Mouse (Mus musculus): ENCODE measurements at regions not wholly inside any gene's neighbourhood (a gene's known extent, or its start where the extent isn't known, plus 50 kb on each side); places are given as distances from the start of the nearest gene placed in this dataset.
A peak's percentile ranks its signal among the peaks of the same experiment; 100 is the strongest.

DNA sequence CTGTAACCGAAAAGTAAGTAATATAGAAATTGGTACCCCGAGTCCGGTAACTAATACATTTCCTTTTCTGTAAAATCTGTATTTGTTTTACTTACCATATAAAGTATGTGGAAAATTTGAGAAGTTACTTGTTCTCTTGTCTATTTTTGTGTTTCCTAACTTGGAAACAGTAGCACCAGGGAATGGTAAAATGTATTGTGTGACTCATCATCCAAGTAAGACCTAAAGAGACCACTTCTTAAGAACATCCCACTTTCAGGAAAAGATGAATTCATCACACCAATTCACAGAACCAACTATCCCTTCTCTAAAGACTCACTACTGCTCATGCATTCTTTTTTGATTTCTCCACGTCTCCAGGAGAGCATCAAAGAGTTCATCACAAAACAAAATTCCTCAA, 457.6 kb upstream of the Htr2a start:
- Histone ChIP-seq H3K27me3 (replicated peaks; ENCODE audit: control insufficient read depth, insufficient read depth, low read length) (no peaks in the 10 kb centered on the region), H3K27ac (replicated peaks; ENCODE audit: low read depth, low read length) (no peak overlapping the region), H3K4me1 (ENCODE audit: control insufficient read depth, insufficient read depth, low read length) (no peaks in the 10 kb centered on the region), H3K4me2 (ENCODE audit: low read depth, low read length) (no peak overlapping the region), H3K4me3 (ENCODE audit: low read depth, low read length) (no peak overlapping the region), H3K36me3 (ENCODE audit: control insufficient read depth, insufficient read depth, low read length) (no peaks in the 10 kb centered on the region), H3K9ac (ENCODE audit: low read depth, low read length) (no peak overlapping the region), H3K9me3 (ENCODE audit: control insufficient read depth, low read length) (no peaks in the 10 kb centered on the region)
- DNase-seq (ENCODE audit: low spot score) (no peak), ATAC-seq (ENCODE audit: low read depth) (no peak)
- WGBS, result 85% methylated on average over 4 of the region's 4 CpGs

DNA sequence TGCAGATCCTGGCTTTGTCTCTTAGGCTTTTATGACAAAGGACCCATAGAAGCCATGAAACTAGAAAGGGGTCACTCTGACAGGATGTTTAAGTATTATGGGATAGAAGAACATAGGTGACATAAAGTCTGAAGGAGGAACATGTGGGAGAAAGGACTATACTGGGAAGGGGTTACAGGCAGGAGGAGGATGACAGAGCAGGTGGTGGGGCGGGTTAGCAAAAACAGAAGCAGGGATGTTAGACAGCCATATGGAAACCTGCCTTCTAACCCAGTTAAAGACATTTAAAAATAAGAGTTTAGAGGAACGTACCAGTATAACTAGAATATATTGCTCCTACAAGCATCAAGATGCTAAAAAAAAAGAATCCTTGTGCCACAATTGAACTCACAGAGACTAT, 438.9 kb upstream of the Htr2a start:
- no peaks in the 10 kb centered on the region for H3K9me3 ChIP-seq (ENCODE audit: control insufficient read depth, low read length)

DNA sequence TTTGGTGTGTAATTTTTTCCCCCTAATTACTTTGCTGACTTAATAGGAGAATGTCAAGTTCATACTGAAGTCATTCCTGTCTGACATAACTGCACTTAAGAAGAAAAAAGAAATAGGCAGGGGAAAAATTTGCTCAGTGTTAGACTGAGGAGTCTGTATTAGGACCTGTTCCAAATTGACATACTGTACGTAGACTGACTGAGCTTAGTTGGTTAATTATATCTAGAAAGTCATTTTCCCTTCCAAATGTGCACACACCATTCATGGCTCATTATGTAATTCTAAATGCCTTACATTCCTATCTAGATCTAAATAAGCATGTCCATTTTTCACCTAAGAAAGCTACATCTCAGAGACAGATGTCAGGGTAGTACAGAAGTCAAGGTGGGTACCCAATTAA, 435.6 kb upstream of the Htr2a start:
- H3K9ac ChIP-seq (ENCODE audit: low read depth, low read length), result no peak overlapping the region
- DNase-seq (ENCODE audit: low spot score) (no peak), ATAC-seq (ENCODE audit: low read depth) (no peak)
- no peaks in the 10 kb centered on the region for H3K36me3 ChIP-seq (ENCODE audit: control insufficient read depth, insufficient read depth, low read length)
- H3K4me3 ChIP-seq (ENCODE audit: low read depth, low read length), result no peak overlapping the region
- WGBS, result 58% methylated on average over 1 of the region's 1 CpGs
- no peak overlapping the region for H3K27ac ChIP-seq (replicated peaks; ENCODE audit: low read depth, low read length)
- no peak overlapping the region for H3K4me2 ChIP-seq (ENCODE audit: low read depth, low read length)
- H3K4me1 ChIP-seq (ENCODE audit: control insufficient read depth, insufficient read depth, low read length), result no peaks in the 10 kb centered on the region
- H3K9me3 ChIP-seq (ENCODE audit: control insufficient read depth, low read length), result no peaks in the 10 kb centered on the region
- no peaks in the 10 kb centered on the region for H3K27me3 ChIP-seq (replicated peaks; ENCODE audit: control insufficient read depth, insufficient read depth, low read length)

More for the DNA sequence above, 438.9 kb upstream of the Htr2a start:
- Histone ChIP-seq H3K4me1 (ENCODE audit: control insufficient read depth, insufficient read depth, low read length) (no peaks in the 10 kb centered on the region), H3K36me3 (ENCODE audit: control insufficient read depth, insufficient read depth, low read length) (no peaks in the 10 kb centered on the region), H3K9ac (ENCODE audit: low read depth, low read length) (no peak overlapping the region), H3K4me2 (ENCODE audit: low read depth, low read length) (no peak overlapping the region), H3K4me3 (ENCODE audit: low read depth, low read length) (no peak overlapping the region), H3K27me3 (replicated peaks; ENCODE audit: control insufficient read depth, insufficient read depth, low read length) (no peaks in the 10 kb centered on the region), H3K27ac (replicated peaks; ENCODE audit: low read depth, low read length) (no peak overlapping the region)
- no peak for ATAC-seq (ENCODE audit: low read depth)
- 91% methylated on average over 2 of the region's 2 CpGs for WGBS
- no peak for DNase-seq (ENCODE audit: low spot score)

DNA sequence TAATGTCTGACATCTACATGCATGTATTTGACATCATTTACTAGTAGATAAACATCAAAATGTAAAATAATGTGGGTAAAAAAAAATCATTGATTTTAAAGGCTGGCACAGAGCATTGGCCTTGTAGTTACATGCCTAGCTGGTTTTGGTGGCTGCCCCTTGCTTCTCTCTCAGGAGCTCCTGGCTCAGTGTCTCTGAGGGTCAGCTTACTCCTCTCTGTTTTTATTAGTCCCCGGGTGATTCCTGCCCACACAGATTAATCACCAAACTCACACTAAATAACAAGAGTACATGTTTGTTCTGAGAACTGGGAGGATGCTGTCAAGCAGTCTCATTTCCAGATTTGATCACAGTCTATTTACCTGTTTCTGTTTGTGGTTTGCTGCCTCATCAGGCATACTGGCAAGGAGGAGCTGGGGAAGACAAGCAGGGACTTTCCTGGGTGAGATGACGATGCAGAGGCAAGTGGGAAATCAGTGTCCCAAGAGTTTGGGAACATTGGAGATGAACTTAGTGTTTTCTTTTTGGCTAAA, 422.7 kb upstream of the Htr2a start:
- Histone ChIP-seq H3K9me3 (ENCODE audit: control insufficient read depth, low read length) (no peaks in the 10 kb centered on the region), H3K4me3 (ENCODE audit: low read depth, low read length) (no peak overlapping the region), H3K4me1 (ENCODE audit: control insufficient read depth, insufficient read depth, low read length) (no peaks in the 10 kb centered on the region), H3K4me2 (ENCODE audit: low read depth, low read length) (no peak overlapping the region), H3K36me3 (ENCODE audit: control insufficient read depth, insufficient read depth, low read length) (no peaks in the 10 kb centered on the region), H3K27ac (replicated peaks; ENCODE audit: low read depth, low read length) (no peak overlapping the region), H3K9ac (ENCODE audit: low read depth, low read length) (no peak overlapping the region), H3K27me3 (replicated peaks; ENCODE audit: control insufficient read depth, insufficient read depth, low read length) (no peaks in the 10 kb centered on the region)
- ATAC-seq (ENCODE audit: low read depth) (no peak), DNase-seq (ENCODE audit: low spot score) (no peak)
- WGBS, result 71% methylated on average over 2 of the region's 2 CpGs

DNA sequence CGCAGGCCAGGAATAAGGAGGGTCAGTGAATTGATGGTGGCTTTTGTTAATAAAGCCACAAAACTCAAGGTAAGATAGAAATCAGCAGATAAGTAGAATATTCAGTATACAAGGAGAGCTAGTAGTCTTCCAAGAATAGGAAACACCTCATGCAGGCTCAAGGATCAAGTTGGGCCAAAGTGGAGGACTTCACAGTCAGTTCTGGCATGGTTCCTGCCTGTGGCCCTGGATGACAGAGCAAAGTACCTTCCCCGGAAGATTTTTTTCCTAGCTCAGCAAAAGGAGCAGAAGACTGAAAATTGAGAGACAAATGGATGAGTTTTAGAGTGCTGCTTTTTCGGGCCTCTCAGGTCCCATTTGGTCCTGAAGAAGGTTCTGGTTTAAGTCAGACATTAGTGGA, 420.9 kb upstream of the Htr2a start:
- 77% methylated on average over 3 of the region's 3 CpGs for WGBS
- H3K4me2 ChIP-seq (ENCODE audit: low read depth, low read length), result no peak overlapping the region
- no peaks in the 10 kb centered on the region for H3K36me3 ChIP-seq (ENCODE audit: control insufficient read depth, insufficient read depth, low read length)
- DNase-seq (ENCODE audit: low spot score), result no peak
- no peak overlapping the region for H3K27ac ChIP-seq (replicated peaks; ENCODE audit: low read depth, low read length)
- H3K4me3 ChIP-seq (ENCODE audit: low read depth, low read length), result no peak overlapping the region
- no peak overlapping the region for H3K9ac ChIP-seq (ENCODE audit: low read depth, low read length)
- no peaks in the 10 kb centered on the region for H3K4me1 ChIP-seq (ENCODE audit: control insufficient read depth, insufficient read depth, low read length)
- no peaks in the 10 kb centered on the region for H3K27me3 ChIP-seq (replicated peaks; ENCODE audit: control insufficient read depth, insufficient read depth, low read length)
- no peak for ATAC-seq (ENCODE audit: low read depth)
- H3K9me3 ChIP-seq (ENCODE audit: control insufficient read depth, low read length), result no peaks in the 10 kb centered on the region

DNA sequence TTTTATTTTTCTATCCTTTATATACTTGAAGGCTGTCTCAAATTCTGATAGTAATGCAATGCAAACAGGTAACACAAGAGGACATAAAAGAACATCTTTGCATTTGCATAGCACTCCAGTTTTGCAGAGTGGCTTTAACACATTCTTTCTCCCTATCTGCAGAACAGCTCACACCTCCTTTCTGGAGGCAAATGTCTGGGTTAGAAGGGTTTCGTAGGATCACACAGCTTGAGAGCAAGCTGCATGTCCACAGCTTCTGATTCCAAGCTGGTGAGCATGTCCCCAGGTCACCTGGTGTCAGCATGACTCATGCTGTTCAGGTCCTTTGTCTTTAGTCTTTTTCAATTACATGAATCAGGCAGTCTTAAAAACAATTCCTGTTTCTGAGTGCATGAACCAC, 418.5 kb upstream of the Htr2a start:
- Histone ChIP-seq H3K27me3 (replicated peaks; ENCODE audit: control insufficient read depth, insufficient read depth, low read length) (no peaks in the 10 kb centered on the region), H3K4me2 (ENCODE audit: low read depth, low read length) (no peak overlapping the region), H3K36me3 (ENCODE audit: control insufficient read depth, insufficient read depth, low read length) (no peaks in the 10 kb centered on the region), H3K9ac (ENCODE audit: low read depth, low read length) (no peak overlapping the region), H3K4me1 (ENCODE audit: control insufficient read depth, insufficient read depth, low read length) (no peaks in the 10 kb centered on the region), H3K27ac (replicated peaks; ENCODE audit: low read depth, low read length) (no peak overlapping the region), H3K4me3 (ENCODE audit: low read depth, low read length) (no peak overlapping the region), H3K9me3 (ENCODE audit: control insufficient read depth, low read length) (no peaks in the 10 kb centered on the region)
- DNase-seq (ENCODE audit: low spot score), result no peak
- no peak for ATAC-seq (ENCODE audit: low read depth)
- WGBS, result 74% methylated on average over 1 of the region's 1 CpGs

DNA sequence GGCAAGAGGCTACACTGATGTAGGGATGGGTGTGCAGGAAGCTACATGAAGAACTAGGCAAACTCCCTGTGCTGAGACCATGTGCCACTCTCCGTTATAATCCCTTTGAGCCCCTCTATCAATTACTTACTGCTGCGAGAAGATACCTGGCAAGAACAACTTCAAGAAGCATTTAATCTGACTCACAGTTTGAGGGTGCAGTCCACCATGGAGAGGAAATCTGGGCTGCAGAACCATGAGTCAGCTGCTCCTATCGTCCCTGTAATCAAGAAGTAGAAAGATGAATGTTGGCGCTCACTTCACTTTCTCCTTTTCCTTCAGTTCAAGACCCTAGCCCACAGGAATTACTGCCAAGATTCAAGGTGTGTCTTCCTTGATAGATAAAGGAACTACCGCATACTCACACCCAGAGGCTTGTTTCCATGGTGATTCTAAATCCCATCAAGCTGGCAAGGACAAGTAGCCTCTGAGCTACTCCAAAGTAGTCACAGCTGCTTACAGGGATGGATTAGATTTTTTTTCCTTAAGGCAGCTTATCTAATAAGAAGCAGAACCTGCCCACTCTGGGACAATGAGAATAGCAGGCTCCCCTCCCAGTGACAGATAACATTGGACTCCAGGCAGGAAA, 411.0 kb upstream of the Htr2a start:
- no peak for DNase-seq (ENCODE audit: low spot score)

DNA sequence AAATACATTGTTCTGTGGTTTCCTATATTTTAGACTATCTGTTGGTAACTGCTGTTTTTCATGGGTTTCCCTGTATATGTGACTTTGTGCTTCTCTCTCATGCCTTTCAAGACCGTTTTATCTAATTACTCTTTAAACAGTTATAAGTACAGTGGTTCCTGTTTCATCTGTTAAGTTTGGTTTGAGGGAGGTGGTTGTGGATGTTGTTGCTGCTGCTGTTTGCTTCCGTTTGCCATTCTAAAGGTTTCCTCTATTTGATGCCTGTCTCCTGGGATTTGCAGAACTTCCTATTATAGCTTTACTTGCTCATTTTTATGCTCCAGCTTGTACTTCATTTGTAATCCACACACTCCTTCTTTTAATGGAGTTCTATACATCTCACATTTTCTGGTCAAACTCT, 400.4 kb upstream of the Htr2a start:
- ATAC-seq (ENCODE audit: low read depth) (no peak), DNase-seq (ENCODE audit: low spot score) (no peak)
- 61% methylated on average over 2 of the region's 2 CpGs for WGBS

More for the DNA sequence above, 411.0 kb upstream of the Htr2a start:
- Histone ChIP-seq H3K27me3 (replicated peaks; ENCODE audit: control insufficient read depth, insufficient read depth, low read length) (no peaks in the 10 kb centered on the region), H3K4me2 (ENCODE audit: low read depth, low read length) (no peak overlapping the region), H3K9me3 (ENCODE audit: control insufficient read depth, low read length) (no peaks in the 10 kb centered on the region), H3K4me1 (ENCODE audit: control insufficient read depth, insufficient read depth, low read length) (no peaks in the 10 kb centered on the region), H3K36me3 (ENCODE audit: control insufficient read depth, insufficient read depth, low read length) (no peaks in the 10 kb centered on the region), H3K4me3 (ENCODE audit: low read depth, low read length) (no peak overlapping the region), H3K9ac (ENCODE audit: low read depth, low read length) (no peak overlapping the region), H3K27ac (replicated peaks; ENCODE audit: low read depth, low read length) (no peak overlapping the region)
- no peak for ATAC-seq (ENCODE audit: low read depth)
- WGBS, result 68% methylated on average over 5 of the region's 5 CpGs

DNA sequence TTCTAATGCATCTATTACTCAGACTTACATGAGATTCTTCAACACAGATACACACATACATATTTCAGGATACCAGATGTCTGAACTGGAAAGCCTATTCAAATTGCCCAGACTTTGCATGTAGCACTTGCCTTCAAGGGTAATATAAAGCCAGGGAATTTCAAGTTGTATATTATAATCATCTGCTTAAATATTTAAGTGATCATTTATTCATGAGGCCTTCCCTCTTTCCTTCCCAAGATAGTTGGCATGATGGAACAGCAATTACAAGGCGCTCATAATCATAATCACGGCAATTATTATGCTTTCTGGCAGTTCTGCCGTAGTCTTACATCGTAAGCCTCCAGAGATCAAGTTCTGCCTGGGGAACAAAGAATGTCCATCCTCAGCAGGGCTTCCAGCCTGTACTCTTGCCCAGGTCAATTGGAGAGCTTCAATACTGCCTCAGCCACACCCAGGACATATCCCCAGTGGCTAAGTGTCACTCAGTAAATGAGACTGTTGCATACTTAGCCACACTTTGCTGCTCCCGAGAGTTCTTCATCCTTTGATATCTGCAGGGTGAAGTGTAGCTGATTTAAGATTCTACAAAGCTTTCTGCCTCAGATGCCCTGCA, 391.3 kb upstream of the Htr2a start:
- DNase-seq (ENCODE audit: low spot score) (peak; percentile 2), ATAC-seq (ENCODE audit: low read depth) (no peak)
- H3K4me3 ChIP-seq (ENCODE audit: low read depth, low read length), result no peak overlapping the region
- WGBS, result 72% methylated on average over 5 of the region's 5 CpGs
- H3K9me3 ChIP-seq (ENCODE audit: control insufficient read depth, low read length), result no peaks in the 10 kb centered on the region
- no peak overlapping the region for H3K27ac ChIP-seq (replicated peaks; ENCODE audit: low read depth, low read length)
- H3K4me1 ChIP-seq (ENCODE audit: control insufficient read depth, insufficient read depth, low read length), result no peaks in the 10 kb centered on the region
- H3K4me2 ChIP-seq (ENCODE audit: low read depth, low read length), result no peak overlapping the region
- H3K36me3 ChIP-seq (ENCODE audit: control insufficient read depth, insufficient read depth, low read length), result no peaks in the 10 kb centered on the region
- H3K27me3 ChIP-seq (replicated peaks; ENCODE audit: control insufficient read depth, insufficient read depth, low read length), result no peaks in the 10 kb centered on the region
- no peak overlapping the region for H3K9ac ChIP-seq (ENCODE audit: low read depth, low read length)

More for the DNA sequence above, 400.4 kb upstream of the Htr2a start:
- Histone ChIP-seq H3K36me3 (ENCODE audit: control insufficient read depth, insufficient read depth, low read length) (no peaks in the 10 kb centered on the region), H3K4me3 (ENCODE audit: low read depth, low read length) (no peak overlapping the region), H3K9me3 (ENCODE audit: control insufficient read depth, low read length) (no peaks in the 10 kb centered on the region), H3K4me1 (ENCODE audit: control insufficient read depth, insufficient read depth, low read length) (no peaks in the 10 kb centered on the region), H3K9ac (ENCODE audit: low read depth, low read length) (no peak overlapping the region), H3K4me2 (ENCODE audit: low read depth, low read length) (no peak overlapping the region), H3K27me3 (replicated peaks; ENCODE audit: control insufficient read depth, insufficient read depth, low read length) (no peaks in the 10 kb centered on the region), H3K27ac (replicated peaks; ENCODE audit: low read depth, low read length) (no peak overlapping the region)
